Mouse (Mus musculus): Measurements from ENCODE around the gene Frmd4a.

Frmd4a gene

GRCm38 (mm10) chr2:4499916-4500315 lies 482.4 kb downstream of the Frmd4a start:
- DNase-seq: no peak

GRCm38 (mm10) chr2:4501257-4502027 lies 483.9 kb downstream of the Frmd4a start:
- peak; percentile 97 for DNase-seq

- DNase-seq: peak; percentile 98
Measured at GRCm38 (mm10) chr2:4504413-4504812, 486.9 kb downstream of the Frmd4a start.

- DNase-seq: peak; percentile 82
Measured at GRCm38 (mm10) chr2:4505695-4506094, 488.2 kb downstream of the Frmd4a start.

- peak; percentile 78 for DNase-seq
Measured at GRCm38 (mm10) chr2:4506659-4507058, 489.1 kb downstream of the Frmd4a start.

- DNase-seq: peak; percentile 91
Measured at GRCm38 (mm10) chr2:4507887-4508615, 490.5 kb downstream of the Frmd4a start.

GRCm38 (mm10) chr2:4508959-4509615 lies 491.6 kb downstream of the Frmd4a start:
- DNase-seq: peak; percentile 91

GRCm38 (mm10) chr2:4509739-4510138 lies 492.2 kb downstream of the Frmd4a start:
- peak; percentile 90 for DNase-seq

- peak; percentile 76 for DNase-seq
Measured at GRCm38 (mm10) chr2:4510208-4511079, 492.9 kb downstream of the Frmd4a start.

GRCm38 (mm10) chr2:4511080-4511386 lies 493.5 kb downstream of the Frmd4a start:
- DNase-seq: no peak

GRCm38 (mm10) chr2:4512607-4513006 lies 495.1 kb downstream of the Frmd4a start:
- no peak for DNase-seq

- DNase-seq: no peak
Measured at GRCm38 (mm10) chr2:4515910-4516309, 498.4 kb downstream of the Frmd4a start.

GRCm38 (mm10) chr2:4516819-4517552 lies 499.5 kb downstream of the Frmd4a start:
- no peak for DNase-seq

GRCm38 (mm10) chr2:4517553-4518125 lies 500.1 kb downstream of the Frmd4a start:
- DNase-seq: peak; percentile 99

- no peak for DNase-seq
Measured at GRCm38 (mm10) chr2:4518549-4518948, 501.0 kb downstream of the Frmd4a start.

- no peak for DNase-seq
Measured at GRCm38 (mm10) chr2:4522769-4523487, 505.4 kb downstream of the Frmd4a start.

- DNase-seq: no peak
Measured at GRCm38 (mm10) chr2:4527094-4527493, 509.6 kb downstream of the Frmd4a start.

- peak; percentile 92 for DNase-seq
Measured at GRCm38 (mm10) chr2:4529254-4529729, 511.8 kb downstream of the Frmd4a start.

- no peak for DNase-seq
Measured at GRCm38 (mm10) chr2:4531533-4532197, 514.1 kb downstream of the Frmd4a start.

- DNase-seq: no peak
Measured at GRCm38 (mm10) chr2:4532198-4532568, 514.7 kb downstream of the Frmd4a start.

Measured in heart, adult 11 months (tissue).